Mouse (Mus musculus) CD4-positive, CD25-positive, alpha-beta regulatory T cell, adult 4 months (primary cell): ENCODE data around the gene Tmem79. TPM values are rescaled to one million over a fixed set of nuclear protein-coding genes. Genes with fewer than 3 reads are reported as not detected.
"Not testable (repeated sequence)": the region's sequence is repeated elsewhere in the genome, so short reads cannot be mapped to it uniquely, and the experiment has no call there.

Experiments
- ATAC-seq: one replicate; pipeline ENCODE4 v1.8.0; 2017
- polyA plus RNA-seq, 2 experiments: library from polyadenylated mRNA; unstranded; fragments of 100-300 nt; shearing (Covaris generic); gene quantifications; one replicate each; pipeline ENCODE4 v1.2.1; 2017

Gene Tmem79
- polyA plus RNA-seq, result 1 to 10 TPM; 1.1 to 2.2 TPM

DNA sequence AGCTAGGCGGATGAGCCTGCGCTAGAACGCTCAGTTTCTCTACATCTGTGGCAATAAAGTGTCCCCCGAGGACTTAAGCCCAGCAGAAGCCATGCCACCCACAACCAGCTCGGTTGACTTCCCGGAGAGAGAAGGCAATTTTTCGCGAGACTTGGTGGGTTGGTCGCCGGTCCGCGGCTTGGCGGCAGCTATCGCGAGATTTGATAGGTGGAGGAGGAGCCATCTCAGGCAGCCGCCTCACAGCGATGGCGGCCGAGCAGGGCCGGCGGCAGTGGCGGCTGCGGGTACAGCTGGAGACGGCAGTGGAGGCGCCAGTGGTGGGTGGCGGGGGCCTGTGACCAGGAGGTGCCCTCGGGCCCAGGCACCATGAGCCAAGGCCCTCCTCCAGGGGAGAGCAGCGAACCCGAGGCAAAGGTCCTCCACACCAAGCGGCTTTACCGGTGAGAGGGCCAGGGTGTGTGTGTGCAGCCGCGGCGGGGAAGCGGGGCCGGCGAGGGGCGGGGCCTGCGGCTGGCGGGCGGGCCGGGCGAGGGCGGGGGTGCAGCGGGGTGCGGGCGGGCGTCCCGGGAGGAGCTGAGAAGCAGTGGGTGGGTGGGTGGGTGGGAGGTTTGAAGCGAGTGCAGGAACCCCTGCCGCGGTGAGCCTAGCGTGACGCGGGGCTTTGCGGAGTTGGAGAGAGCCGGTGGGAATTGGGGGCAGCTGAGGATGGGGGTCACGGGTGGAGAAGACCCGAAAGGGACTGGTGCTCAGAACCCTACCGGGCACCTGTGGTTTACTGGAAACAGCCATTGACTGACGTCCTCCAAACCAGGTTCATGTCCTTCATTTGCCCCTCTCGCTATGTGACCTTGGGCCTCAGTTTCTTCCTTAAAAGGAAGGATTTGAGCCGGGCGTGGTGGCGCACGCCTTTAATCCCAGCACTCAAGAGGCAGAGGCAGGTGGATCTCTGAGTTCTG, at the start of gene Tmem79, which contains the start of gene Smg5:
Tmem79 (minus strand) TSS at position 91 of the 956 bp plus-strand sequence.
Smg5 (plus strand) TSS at position 203 of the 956 bp plus-strand sequence.
- peak; percentile 96 for ATAC-seq

DNA sequence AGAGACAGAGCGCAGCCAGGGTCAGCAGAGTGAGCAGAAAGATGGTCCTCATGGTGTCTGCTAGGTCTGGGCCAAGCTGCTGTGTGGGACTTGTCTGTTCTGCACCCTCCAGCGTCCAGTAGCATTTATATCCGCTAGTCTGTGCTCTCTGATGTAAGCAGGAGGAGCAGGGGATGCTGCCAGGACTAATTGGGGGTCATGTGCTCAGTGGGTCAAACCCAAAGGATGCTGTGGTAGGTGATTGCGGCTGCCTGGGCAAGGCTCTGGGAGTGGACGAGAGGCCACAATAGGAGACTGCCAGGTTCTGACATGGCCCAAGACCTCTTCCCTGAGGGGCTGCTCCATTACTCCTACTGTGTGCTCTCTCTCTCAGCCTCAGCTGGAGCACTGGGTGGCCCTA, 48.4 kb upstream of the Tmem79 start, which contains the start of gene Bglap:
Bglap (minus strand) TSS at position 101 of the 400 bp plus-strand sequence.
- no peak for ATAC-seq

DNA sequence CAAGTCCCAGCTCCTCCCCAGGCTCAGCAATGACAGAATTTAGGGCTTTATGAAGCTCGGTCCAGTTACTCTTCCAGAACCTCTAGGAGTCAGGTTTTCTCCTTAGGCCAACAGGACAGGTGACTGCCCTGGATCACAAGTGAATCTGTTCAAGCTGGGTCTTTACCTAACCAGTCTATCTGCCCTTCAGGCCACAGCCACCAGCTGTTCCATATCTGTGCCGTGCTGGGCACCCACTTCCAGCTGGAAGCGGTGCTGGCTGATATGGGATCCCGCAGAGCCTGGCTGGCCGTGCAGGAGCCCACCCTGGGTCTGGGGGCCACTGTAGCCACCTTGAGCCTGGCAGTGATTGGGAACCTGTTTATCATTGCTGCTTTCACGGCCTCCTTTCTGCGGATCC, 46.4 kb upstream of the Tmem79 start:
- ATAC-seq, result not testable (repeated sequence)

DNA sequence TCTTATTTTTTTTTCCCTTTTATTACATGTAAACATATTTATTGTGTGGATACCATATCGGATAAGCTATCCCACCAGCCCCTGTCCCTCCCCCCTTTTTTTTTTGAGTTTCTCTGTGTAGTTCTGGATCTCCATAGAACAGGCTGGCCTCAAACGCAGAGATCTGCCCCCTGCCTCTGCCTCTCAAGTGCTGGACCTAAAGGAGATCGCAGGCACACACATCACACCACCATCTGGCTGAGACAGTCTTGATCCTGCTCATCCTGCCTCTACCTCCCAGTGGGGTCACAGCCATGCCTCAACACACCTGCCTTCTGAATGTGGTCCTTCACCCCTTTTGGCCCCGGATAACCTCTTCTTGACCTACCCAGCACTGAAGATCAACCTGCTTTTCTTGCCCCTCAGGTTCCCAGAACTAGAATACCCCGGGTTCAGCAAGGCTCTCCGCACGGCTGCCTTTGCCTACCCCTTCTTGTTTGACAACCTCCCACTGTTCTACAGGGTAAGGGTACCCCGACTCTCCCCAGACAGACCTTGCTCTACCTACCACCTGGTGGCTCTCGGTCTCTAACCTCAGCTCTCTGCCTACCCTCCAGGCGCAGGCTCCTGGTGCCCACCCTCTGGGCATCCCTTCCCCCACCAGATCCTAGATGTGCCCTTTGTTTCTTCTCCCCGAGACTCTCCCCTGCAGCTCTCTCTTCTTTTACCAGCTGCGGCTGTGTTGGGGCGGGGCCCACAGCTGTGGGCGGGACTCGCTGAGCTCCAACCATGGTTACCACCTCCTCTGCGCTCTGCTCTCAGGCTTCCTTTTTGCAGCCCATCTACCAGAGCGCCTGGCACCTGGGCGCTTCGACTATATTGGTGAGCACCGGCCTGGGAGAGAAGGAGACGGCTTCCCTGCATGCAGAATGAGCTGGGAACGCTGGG, 45.7 kb upstream of the Tmem79 start:
- ATAC-seq, result peak; percentile 98

DNA sequence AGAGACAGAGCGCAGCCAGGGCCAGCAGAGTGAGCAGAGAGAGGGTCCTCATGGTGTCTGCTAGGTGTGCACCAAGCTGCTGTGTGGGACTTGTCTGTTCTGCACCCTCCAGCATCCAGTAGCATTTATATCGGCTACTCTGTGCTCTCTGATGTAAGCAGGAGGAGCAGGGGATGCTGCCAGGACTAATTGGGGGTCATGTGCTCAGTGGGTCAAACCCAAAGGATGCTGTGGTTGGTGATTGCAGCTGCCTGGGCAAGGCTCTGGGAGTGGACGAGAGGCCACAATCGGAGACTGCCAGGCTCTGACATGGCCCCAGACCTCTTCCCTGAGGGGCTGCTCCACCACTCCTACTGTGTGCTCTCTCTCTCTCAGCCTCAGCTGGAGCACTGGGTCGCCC, 42.7 kb upstream of the Tmem79 start, which contains the start of gene Bglap2:
Bglap2 (minus strand) TSS at position 101 of the 400 bp plus-strand sequence.
- ATAC-seq, result not testable (repeated sequence)

DNA sequence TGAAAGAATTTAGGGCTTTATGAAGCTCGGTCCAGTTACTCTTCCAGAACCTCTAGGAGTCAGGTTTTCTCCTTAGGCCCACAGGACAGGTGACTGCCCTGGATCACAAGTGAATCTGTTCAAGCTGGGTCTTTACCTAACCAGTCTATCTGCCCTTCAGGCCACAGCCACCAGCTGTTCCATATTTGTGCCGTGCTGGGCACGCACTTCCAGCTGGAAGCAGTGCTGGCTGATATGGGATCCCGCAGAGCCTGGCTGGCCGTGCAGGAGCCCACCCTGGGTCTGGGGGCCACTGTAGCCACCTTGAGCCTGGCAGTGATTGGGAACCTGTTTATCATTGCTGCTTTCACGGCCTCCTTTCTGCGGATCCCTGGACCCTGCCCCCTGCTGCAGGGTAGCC, 40.7 kb upstream of the Tmem79 start:
- not testable (repeated sequence) for ATAC-seq

DNA sequence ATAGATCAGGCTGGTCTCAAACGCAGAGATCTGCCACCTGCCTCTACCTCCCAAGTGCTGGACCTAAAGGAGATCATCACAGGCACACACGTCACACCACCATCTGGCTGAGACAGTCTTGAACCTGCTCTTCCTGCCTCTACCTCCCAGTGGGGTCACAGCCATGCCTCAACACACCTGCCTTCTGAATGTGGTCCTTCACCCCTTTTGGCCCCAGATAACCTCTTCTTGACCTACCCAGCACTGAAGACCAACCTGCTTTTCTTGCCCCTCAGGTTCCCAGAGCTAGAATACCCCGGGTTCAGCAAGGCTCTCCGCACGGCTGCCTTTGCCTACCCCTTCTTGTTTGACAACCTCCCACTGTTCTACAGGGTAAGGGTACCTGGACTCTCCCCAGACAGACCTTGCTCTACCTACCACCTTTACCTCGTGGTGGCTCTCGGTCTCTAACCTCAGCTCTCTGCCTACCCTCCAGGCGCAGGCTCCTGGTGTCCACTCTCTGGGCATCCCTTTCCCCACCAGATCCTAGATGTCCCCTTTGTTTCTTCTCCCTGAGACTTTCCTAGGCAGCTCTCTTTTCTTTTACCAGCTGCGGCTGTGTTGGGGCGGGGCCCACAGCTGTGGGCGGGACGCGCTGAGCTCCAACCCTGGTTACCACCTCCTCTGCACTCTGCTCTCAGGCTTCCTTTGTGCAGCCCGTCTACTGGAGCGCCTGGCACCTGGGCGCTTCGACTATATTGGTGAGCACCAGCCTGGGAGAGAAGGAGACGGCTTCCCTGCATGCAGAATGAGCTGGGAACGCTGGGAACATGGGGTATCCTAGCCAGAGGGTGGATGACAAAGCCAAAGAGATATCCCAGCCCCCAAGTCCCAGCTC, 40.0 kb upstream of the Tmem79 start:
- peak; percentile 93 for ATAC-seq

DNA sequence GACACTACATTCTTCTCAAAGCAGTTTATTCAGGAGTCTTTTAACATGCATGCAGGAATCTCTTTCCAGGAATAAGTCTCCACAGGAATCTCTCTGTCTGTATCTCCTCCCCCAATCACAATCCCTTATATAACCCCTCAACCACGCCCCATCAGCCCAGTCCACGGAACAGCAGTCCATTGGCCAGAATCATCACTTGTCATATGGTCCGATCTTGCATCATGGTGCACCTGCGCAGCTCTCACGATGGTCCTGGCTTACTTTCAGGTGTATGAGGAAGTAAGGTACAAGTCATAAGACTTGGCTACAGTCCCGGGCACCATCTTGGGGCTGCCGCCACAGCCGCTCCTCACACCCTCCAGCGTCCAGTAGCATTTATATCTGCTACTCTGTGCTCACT, 36.7 kb upstream of the Tmem79 start, which contains the start of gene Bglap3:
Bglap3 (minus strand) TSS at position 101 of the 400 bp plus-strand sequence.
- ATAC-seq, result not testable (repeated sequence)

DNA sequence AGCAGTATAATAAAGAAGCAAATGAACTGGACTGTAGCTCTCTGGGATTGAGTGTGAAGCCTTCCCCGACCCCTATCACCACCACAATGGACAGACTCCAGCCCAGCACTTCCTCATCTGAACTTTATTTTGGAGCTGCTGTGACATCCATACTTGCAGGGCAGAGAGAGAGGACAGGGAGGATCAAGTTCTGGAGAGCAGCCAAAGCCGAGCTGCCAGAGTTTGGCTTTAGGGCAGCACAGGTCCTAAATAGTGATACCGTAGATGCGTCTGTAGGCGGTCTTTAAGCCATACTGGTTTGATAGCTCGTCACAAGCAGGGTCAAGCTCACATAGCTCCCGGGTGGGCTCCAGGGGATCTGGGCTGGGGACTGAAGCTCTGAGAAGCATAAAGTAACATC, 32.6 kb upstream of the Tmem79 start:
- ATAC-seq, result not testable (repeated sequence)

DNA sequence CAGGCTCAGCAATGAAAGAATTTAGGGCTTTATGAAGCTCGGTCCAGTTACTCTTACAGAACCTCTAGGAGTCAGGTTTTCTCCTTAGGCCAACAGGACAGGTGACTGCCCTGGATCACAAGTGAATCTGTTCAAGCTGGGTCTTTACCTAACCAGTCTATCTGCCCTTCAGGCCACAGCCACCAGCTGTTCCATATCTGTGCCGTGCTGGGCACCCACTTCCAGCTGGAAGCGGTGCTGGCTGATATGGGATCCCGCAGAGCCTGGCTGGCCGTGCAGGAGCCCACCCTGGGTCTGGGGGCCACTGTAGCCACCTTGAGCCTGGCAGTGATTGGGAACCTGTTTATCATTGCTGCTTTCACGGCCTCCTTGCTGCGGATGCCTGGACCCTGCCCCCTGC, 31.6 kb upstream of the Tmem79 start:
- not testable (repeated sequence) for ATAC-seq

DNA sequence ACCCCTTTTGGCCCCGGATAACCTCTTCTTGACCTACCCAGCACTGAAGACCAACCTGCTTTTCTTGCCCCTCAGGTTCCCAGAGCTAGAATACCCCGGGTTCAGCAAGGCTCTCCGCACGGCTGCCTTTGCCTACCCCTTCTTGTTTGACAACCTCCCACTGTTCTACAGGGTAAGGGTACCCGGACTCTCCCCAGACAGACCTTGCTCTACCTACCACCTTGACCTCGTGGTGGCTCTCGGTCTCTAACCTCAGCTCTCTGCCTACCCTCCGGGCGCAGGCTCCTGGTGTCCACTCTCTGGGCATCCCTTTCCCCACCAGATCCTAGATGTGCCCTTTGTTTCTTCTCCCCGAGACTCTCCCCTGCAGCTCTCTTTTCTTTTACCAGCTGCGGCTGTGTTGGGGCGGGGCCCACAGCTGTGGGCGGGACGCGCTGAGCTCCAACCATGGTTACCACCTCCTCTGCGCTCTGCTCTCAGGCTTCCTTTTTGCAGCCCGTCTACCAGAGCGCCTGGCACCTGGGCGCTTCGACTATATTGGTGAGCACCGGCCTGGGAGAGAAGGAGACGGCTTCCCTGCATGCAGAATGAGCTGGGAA, 31.0 kb upstream of the Tmem79 start:
- peak; percentile 95 for ATAC-seq

DNA sequence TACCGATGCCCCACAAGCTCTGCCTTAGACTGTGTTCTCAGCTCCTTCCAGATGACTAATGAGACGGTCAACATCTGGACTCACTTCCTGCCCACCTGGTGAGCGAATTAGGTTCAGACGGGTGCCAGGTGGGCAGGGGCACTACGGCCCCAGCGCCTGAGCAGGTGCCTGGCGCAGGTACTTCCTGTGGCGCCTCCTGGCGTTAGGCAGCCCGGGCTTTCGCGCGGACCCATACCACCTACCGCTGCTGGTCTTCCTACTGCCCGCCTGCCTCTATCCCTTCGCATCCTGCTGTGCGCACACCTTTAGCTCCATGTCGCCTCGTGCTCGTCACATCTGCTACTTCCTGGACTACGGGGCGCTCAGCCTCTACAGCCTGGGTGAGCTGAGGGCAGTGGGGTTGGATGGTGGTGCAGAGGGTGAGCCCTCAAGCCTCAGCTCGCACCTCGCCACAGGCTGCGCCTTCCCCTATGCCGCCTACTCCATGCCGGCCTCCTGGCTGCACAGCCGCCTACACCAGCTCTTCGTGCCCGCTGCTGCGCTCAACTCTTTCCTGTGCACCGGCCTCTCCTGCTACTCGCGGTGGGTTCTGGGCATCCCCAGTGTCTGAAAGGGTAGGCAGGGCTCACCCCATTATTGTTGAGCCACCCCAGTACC, 29.9 kb upstream of the Tmem79 start:
- no peak for ATAC-seq

DNA sequence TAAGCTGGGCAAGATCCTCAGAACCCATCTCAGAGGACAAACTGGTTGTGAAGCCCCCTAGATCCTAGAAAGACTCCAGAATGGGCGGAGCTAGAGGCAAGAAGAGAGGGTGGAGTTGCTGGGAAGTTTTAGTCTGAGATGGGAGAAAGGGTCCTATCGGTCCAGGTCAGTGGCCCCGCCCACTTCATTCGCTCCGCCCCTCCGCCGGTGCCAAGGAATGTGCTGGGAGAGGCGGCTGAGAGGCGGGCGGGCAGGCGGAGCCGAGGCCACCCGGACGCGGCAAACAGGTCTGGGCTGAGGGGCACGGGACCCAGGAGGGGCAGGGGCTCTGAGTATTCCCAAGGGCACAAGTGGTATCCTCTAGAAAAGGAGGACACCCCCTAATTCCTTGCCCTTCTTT, 28.4 kb upstream of the Tmem79 start, which contains the start of gene Paqr6:
Paqr6 (plus strand) TSS at position 248 of the 400 bp plus-strand sequence.
- ATAC-seq, result no peak

DNA sequence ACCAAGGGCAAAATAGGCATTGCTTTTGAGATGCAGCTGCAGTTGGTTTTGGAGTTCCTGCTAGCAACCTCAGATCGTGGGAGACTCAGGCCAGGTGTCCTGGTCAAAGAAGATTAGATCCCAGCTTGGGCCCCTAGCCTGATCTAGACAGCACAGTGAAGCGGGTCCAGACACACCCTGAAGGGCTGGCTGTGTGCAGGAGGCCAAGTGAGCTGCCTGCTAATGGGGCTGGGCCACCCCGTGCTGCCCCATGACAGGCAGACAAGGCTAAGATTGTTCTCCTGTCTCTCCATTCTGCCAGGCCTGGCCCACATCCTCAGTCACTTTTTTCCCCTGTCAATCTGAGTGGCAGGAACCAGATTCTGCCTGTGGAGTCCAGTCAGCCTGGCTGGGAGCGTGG, 27.8 kb upstream of the Tmem79 start:
- ATAC-seq, result no peak

DNA sequence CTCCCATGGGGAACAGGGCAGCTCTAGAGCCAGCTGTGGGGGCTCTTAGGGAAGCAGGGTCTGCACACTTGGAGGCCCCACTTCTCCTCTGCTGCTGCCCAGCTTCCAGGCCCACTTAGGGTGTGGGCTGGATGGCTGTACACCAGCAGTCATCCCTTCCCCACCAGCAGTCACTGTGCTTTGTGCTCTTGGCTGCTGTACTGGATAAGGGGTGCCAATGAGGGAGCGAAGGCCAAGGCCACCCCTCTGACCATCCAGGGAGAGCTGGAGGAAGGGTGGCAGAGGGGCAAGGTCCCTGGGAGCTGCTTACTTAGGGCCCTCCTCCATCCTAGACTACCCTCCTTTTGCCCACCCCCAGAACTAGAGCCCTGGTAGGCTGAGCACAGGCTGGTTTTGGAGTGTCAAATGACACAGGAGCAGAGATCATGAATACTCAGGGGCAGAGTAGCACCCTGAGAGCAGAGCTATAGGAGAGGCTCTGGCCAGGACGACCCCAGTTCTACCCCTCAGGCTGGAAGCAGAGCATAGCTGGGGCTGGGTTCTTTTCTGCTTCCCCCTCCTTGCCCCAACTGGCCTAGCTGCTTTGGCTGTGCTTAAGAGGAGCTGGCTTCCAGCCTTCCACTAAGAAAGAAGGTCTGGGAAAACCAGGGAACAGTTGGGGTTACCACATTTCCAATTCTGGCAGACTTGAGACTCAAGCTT, 25.8 kb upstream of the Tmem79 start:
- ATAC-seq, result no peak

DNA sequence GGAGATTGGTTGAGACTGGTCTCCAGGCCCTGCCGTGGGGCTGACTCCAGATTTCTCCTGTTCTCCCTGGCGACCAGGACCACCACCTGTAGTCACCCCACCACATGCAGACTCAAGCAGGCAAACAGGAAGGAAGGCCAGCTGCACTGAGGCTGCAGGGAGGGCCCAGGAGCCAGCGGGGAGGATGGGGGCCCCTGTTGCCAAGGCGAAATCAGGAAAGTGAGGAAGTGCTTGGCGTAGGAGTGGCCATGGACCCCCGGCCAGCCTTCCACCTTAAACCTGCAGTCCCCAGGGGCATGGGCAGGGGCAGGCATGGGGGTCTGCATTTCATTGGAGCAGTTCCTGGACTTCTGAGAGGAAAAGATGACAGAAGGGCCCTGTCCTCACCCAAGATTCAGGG, 25.1 kb upstream of the Tmem79 start:
- ATAC-seq, result no peak

DNA sequence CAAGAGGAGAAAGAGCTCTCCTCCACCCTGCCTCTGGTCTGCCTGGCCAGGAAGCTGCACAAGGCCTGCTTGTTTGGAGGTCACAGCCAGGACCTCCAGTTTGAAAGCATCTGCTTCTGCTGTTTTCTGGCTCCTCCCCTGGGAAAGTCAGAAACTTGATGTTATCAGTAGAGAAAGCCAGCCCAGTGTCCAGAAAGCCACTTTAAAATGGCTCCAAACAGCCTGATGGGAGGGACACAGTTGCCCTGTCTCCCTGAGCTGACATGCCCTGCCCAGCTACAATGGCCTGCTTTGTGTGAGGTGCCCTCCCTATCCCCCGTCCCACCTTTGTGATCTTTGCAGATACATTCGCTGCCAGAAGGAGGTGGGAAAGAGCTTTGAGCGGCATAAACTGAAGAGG, 24.0 kb upstream of the Tmem79 start:
- ATAC-seq, result no peak

DNA sequence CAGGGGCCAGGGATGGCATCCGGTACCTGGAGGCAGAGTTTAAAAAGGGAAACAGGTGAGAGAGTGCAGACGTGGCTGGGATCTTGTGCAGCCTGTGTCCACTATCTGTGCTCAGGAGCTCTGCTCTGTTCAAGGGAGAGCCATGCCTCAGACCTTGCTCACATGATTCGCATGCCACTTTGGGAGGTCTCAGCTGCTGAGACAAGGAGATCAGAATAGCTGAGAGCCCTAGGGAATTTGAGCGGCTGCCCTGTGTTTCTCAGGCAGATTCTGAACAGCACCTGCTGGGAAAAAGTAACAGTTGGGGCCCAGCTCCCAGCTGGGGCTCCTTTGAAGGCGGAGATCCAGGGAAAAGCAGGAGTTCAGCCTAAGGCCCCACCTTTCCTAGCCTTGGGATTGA, 23.6 kb upstream of the Tmem79 start:
- ATAC-seq, result no peak

DNA sequence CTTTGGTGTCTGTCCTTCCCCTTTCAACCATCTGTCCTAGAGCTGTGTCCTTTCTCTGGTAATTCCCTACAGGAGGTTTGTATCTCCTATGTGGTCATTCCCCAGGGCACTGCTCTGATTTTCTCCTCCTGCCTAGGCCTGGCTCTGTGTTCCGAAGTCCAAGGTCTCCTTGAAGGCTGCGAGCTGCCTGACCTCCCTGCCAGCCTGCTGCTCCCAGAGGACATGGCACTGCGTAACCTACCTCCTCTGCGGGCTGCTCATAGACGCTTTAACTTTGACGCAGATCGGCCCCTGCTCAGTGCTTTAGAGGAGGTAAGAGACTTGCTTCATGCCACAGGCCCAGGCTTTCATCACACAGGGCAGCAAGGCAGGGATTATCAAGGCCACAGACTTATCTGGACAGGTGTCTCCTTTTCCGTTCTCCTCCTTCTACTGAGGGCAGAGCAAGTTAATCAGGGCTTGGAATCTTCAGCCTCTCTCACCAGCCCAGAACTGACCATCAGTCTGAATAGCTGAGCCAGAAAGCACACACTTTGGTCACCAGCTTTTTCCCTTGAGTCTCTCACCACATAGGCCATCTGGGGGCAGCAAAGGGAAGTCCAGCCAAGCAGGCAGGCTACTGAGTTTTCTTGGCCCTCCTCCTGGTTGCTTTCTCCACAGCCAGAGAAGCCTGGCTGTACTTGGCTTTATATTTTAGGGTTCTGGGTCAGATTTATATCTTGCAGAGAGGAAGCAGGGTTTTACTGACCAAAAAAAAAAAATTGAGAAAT, 18.6 kb upstream of the Tmem79 start:
- no peak for ATAC-seq
